Mouse (Mus musculus): Measurements from ENCODE around the gene A830031A19Rik. TPM values are rescaled to one million over a fixed set of nuclear protein-coding genes. Genes with fewer than 3 reads are reported as not detected.

A830031A19Rik gene
- total and polyA plus RNA-seq, 3 experiments = not detected

DNA sequence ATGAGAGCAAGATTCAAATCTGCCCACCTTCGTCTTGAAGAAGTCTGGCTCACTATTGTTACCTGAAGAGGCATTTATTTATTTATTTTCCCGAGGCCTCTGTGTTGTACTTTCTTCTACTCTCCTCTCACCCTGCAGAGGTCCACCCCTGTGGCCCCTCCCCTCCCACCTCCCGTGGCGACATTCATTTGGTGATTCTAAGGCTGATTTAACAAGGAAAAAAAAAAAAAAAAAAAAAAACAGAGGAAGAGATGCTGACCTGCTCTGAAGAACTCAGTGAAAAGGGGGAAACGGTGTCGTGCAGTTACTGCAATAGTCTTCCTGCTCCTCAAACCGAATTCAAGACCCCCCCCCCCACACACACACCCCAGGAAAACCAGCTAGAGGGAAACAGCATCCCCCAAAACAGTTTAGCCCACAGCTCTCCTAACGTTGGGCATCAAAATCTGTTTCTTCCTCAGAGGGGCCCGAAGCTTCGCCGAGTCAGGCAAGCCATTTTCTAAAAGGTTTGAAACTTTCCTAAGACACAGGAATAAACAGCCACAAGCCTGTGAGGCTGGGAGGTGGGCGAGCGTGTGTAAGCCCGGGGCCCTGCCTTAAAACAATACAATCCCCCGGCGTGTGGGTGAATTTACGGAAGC, 752 bp upstream of the A830031A19Rik start (continued):
- no peak for TF ChIP-seq MAFK (IDR thresholded peaks at IDR 0.05; ENCODE audit: borderline replicate concordance, low read depth, low read length)
- no peak for TF ChIP-seq RAD21 (IDR thresholded peaks at IDR 0.05; ENCODE audit: low read depth, low read length)

DNA sequence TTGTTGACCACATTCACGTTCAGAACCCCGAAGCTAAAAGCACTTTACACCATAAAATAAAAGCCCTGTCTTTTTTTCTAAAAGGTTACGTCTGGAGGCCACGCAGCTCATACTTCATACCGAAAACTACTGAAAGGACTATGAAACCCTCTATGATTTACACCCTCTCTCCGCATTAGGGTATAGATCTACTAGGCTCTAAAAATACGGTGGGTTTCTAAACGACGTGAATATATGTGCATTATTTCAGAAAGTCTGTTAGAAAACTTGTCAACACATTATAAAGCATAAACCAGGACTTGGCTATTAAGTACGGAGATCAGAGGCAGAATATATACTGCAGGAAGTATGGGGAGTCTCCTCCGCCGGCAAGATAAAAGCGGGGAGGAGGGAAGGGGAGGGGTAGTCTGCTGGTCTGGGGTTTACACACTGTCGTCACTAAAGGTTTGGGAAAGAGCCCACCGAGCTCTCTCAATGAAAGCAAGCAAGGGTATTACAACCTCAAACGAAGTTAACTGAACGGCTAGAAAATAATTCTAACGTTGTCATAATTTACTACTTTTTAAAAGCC, 748 bp downstream of the A830031A19Rik start:
- H3K4me3 ChIP-seq (ENCODE audit: control insufficient read depth in 1 of 2, insufficient read depth in 1 of 2, low read depth in 2 of 2, low read length in 2 of 2) = peak overlapping the region; percentile 65 to 82
- peak overlapping the region; percentile 29; the same call in 1 of the 2 replicates for H3K27ac ChIP-seq (ENCODE audit: control insufficient read depth, low read depth, low read length)
- peak overlapping the region; percentile 94 for H3K9ac ChIP-seq (ENCODE audit: control insufficient read depth, low read depth, low read length, poor library complexity, severe bottlenecking)
- peaks cover 0 to 8% of the 10 kb centered on the region in 2 experiments; a peak in 2 of 4 replicates for H3K36me3 ChIP-seq (ENCODE audit: control insufficient read depth in 1 of 2, insufficient read depth in 2 of 2, low read length in 2 of 2)
- H3K27me3 ChIP-seq (ENCODE audit: control insufficient read depth in 1 of 2, insufficient read depth in 2 of 2, low read length in 2 of 2) = no peaks in the 10 kb centered on the region
- TF ChIP-seq CHD2 (IDR thresholded peaks at IDR 0.05; ENCODE audit: low read length) (no peak), POLR2A (IDR thresholded peaks at IDR 0.05; ENCODE audit: control insufficient read depth in 1 of 2, insufficient read depth in 1 of 2, low read depth in 1 of 2, low read length in 2 of 2, poor library complexity in 1 of 2) (peak in 1 of 2 experiments; percentile 37; a peak in 1 of 4 replicates), MAZ (IDR thresholded peaks at IDR 0.05; ENCODE audit: low read depth, low read length) (peak; percentile 96), TBP (IDR thresholded peaks at IDR 0.05; ENCODE audit: low read depth, low read length) (peak; percentile 64; the same call in 1 of the 2 replicates), GATA1 (IDR thresholded peaks at IDR 0.05; ENCODE audit: low read depth, low read length) (peak; percentile 67)
- peaks cover 34% of the 10 kb centered on the region for H3K79me2 ChIP-seq (ENCODE audit: control insufficient read depth, insufficient read depth, low read length, poor library complexity)
- DNase-seq (ENCODE audit: low read depth, low spot score) = peak; percentile 86
- H3K4me1 ChIP-seq (ENCODE audit: control insufficient read depth in 1 of 2, insufficient read depth in 2 of 2, low read length in 2 of 2) = no peaks in the 10 kb centered on the region
- H3K9me3 ChIP-seq (replicated peaks; ENCODE audit: insufficient read depth, low read length) = no peaks in the 10 kb centered on the region

DNA sequence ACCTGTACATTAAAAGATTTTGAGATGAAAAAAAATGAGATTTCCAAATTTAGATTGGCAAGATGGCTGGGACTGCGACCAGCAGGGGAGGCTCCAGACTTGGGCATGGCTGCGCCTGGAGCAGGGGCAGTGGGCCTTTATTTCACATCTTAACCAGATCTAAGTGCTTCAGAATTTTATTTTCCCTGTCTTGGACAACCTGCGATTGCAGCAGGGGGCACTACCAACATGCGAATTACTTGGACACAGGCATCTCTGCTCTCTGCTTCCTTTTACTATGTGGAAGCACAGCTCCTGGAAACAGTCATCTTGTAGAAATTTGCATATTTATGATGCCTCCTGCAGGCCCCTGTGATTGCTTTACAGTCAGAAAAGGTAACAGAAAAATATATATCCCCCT, 9.5 kb downstream of the A830031A19Rik start:
- H3K4me1 ChIP-seq (ENCODE audit: control insufficient read depth in 1 of 2, insufficient read depth in 2 of 2, low read length in 2 of 2) = no peaks in the 10 kb centered on the region
- no peak overlapping the region for H3K27ac ChIP-seq (ENCODE audit: control insufficient read depth, low read depth, low read length)
- H3K9ac ChIP-seq (ENCODE audit: control insufficient read depth, low read depth, low read length, poor library complexity, severe bottlenecking) = no peak overlapping the region
- H3K9me3 ChIP-seq (replicated peaks; ENCODE audit: insufficient read depth, low read length) = no peaks in the 10 kb centered on the region
- H3K27me3 ChIP-seq (ENCODE audit: control insufficient read depth in 1 of 2, insufficient read depth in 2 of 2, low read length in 2 of 2) = peaks cover 1 to 2% of the 10 kb centered on the region in 2 experiments; a peak in 2 of 4 replicates
- H3K79me2 ChIP-seq (ENCODE audit: control insufficient read depth, insufficient read depth, low read length, poor library complexity) = no peaks in the 10 kb centered on the region
- DNase-seq (ENCODE audit: low read depth, low spot score) = peak; percentile 42
- TF ChIP-seq NRF1 (IDR thresholded peaks at IDR 0.05; ENCODE audit: insufficient read depth, low read depth, low read length, poor library complexity, severe bottlenecking) = no peak
- no peak for TF ChIP-seq E2F4 (IDR thresholded peaks at IDR 0.05; ENCODE audit: borderline replicate concordance, low read depth, low read length)
- no peak for TF ChIP-seq MEF2A (IDR thresholded peaks at IDR 0.05; ENCODE audit: extremely low read depth, insufficient replicate concordance, low read depth, low read length, poor library complexity, severe bottlenecking)
- no peak for TF ChIP-seq KAT2A (conservative IDR thresholded peaks at IDR 0.05; ENCODE audit: low read depth, low read length)
- peak; percentile 61 for TF ChIP-seq ZC3H11A (IDR thresholded peaks at IDR 0.05; ENCODE audit: low read depth, low read length)
- TF ChIP-seq CTCF (IDR thresholded peaks at IDR 0.05 in 2 of 3, conservative IDR thresholded peaks at IDR 0.05 in 1 of 3; ENCODE audit: control insufficient read depth in 1 of 3, insufficient read depth in 1 of 3, low read depth in 2 of 3, low read length in 3 of 3, poor library complexity in 1 of 3, severe bottlenecking in 1 of 3) = peak in 2 of 3 experiments; percentile 17 to 57; a peak in 4 of 6 replicates
- TF ChIP-seq MAZ (IDR thresholded peaks at IDR 0.05; ENCODE audit: low read depth, low read length) = no peak
- TF ChIP-seq RAD21 (IDR thresholded peaks at IDR 0.05; ENCODE audit: low read depth, low read length) = peak; percentile 69
- peak; percentile 67 for TF ChIP-seq SMC3 (IDR thresholded peaks at IDR 0.05; ENCODE audit: low read depth, low read length)
- no peak for TF ChIP-seq UBTF (IDR thresholded peaks at IDR 0.05; ENCODE audit: borderline replicate concordance, insufficient read depth, low read depth, low read length)
- H3K4me3 ChIP-seq (ENCODE audit: control insufficient read depth in 1 of 2, insufficient read depth in 1 of 2, low read depth in 2 of 2, low read length in 2 of 2) = no peak overlapping the region
- no peaks in the 10 kb centered on the region for H3K36me3 ChIP-seq (ENCODE audit: control insufficient read depth in 1 of 2, insufficient read depth in 2 of 2, low read length in 2 of 2)

All from MEL (cell line).